Mouse (Mus musculus): ENCODE results near the gene 2310079G19Rik. TPM values are rescaled to one million over a fixed set of nuclear protein-coding genes. Genes with fewer than 3 reads are reported as not detected.

Gene 2310079G19Rik
- polyA plus RNA-seq (2016; fragmentation: Nextera tagmentation; extraction: Ambion mirVana) = not detected in 2 replicates

DNA sequence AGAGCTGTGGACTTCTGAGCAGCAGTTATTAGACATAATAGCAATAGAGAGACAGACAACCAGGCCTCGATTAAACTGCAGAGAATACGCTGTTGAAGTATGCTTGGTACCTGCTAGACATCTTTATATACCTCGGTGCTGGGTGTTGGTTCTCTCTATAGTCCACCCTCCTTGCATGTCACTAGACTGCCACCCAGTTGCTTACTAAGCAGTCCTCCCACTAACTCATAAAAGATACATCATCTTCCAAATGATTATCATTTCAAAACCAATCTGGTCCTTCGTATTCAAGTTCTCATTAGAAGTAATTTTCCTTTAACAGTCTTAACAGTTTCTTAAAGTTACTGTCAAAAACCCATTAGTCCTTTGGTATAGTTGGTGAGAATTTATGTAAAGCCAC, at the start of gene 2310079G19Rik:
2310079G19Rik (minus strand) TSS at position 101 of the 400 bp plus-strand sequence.
- no peaks in the 10 kb centered on the region for H3K27me3 ChIP-seq (ENCODE audit: low read depth, poor library complexity, severe bottlenecking)
- 96% methylated on average over 4 of the region's 4 CpGs for WGBS

DNA sequence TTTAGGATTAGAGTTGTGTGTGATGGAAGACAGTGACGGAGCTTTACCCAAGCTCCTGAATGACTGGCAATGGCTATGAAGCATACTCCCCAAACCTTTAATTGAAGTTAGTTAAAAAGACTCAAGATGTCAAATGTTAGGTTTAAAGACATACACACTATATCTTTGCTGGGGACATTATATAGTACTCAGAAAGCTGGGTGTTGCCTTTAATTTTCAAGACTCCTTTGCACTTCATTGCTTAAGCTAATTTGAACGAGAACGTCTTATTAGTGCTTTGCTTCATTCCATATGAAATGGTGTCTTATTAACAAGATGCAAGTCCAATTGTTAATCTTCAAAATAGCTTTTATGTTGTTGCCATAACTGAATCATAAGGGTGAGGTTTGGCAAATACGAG, 44.1 kb upstream of the 2310079G19Rik start, which contains the start of gene Krtap27-1:
Krtap27-1 (minus strand) TSS at position 101 of the 400 bp plus-strand sequence.
- Histone ChIP-seq H3K27me3 (ENCODE audit: low read depth, poor library complexity, severe bottlenecking) (no peaks in the 10 kb centered on the region), H3K36me3 (no peaks in the 10 kb centered on the region), H3K4me1 (no peaks in the 10 kb centered on the region), H3K4me3 (no peak within 1 kb of the TSS), H3K27ac (no peak within 1 kb of the TSS), H3K9me3 (replicated peaks) (no peaks in the 10 kb centered on the region)
- WGBS = 85% methylated on average over 4 of the region's 4 CpGs
- no peak for DNase-seq (ENCODE audit: low spot score)

More for the DNA sequence above, at the start of gene 2310079G19Rik:
- Histone ChIP-seq H3K36me3 (no peaks in the 10 kb centered on the region), H3K9me3 (replicated peaks) (no peaks in the 10 kb centered on the region), H3K27ac (no peak within 1 kb of the TSS), H3K4me3 (no peak within 1 kb of the TSS), H3K4me1 (no peaks in the 10 kb centered on the region)
- DNase-seq (ENCODE audit: low spot score) = no peak

DNA sequence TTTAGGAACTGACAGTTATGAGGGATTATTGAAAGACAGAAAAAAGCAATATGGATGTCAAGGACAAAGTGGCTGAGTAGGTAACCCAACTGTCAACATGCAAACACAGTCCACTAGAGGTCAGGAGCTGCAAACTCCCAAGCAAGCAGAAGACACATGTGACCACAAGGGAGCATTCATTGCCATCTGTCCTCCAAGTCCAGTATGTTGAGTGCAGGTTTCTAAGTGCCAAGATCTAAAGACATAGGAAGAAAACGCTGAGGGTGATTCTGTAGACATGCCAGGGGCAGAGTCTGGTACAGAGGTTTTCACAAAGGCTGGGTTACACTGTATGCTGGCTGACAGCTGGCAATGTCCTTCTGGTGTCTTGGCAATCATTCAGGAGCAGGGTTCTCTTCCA, 30.0 kb upstream of the 2310079G19Rik start:
- Histone ChIP-seq H3K4me1 (no peaks in the 10 kb centered on the region), H3K9me3 (replicated peaks) (no peaks in the 10 kb centered on the region), H3K27ac (no peak overlapping the region), H3K27me3 (ENCODE audit: low read depth, poor library complexity, severe bottlenecking) (no peaks in the 10 kb centered on the region), H3K4me3 (no peak overlapping the region), H3K36me3 (no peaks in the 10 kb centered on the region)
- no peak for DNase-seq (ENCODE audit: low spot score)
- WGBS = 64% methylated on average over 1 of the region's 1 CpGs

DNA sequence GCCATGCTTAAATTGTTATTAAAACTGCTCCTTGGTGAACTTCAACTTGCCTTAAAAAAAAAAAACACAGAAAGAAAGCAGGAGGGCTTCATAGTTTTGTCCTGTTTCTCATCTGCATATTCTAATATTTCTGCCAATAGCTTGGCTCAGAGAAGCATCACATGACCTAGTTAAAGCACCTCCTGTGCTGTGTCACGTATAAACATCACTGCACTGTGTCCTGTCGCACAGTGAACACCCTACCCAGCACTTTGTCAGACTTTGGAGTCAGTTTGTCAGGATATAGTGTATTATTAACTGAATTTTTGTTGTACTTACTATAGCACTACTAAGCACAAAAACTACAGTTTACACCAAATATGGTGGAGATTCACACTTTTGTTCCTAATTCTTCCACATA, 24.5 kb upstream of the 2310079G19Rik start:
- H3K27ac ChIP-seq = no peak overlapping the region
- no peaks in the 10 kb centered on the region for H3K27me3 ChIP-seq (ENCODE audit: low read depth, poor library complexity, severe bottlenecking)
- no peaks in the 10 kb centered on the region for H3K4me1 ChIP-seq
- H3K4me3 ChIP-seq = no peak overlapping the region
- WGBS = 82% methylated on average over 2 of the region's 2 CpGs
- H3K36me3 ChIP-seq = no peaks in the 10 kb centered on the region
- H3K9me3 ChIP-seq (replicated peaks) = no peaks in the 10 kb centered on the region
- no peak for DNase-seq (ENCODE audit: low spot score)

DNA sequence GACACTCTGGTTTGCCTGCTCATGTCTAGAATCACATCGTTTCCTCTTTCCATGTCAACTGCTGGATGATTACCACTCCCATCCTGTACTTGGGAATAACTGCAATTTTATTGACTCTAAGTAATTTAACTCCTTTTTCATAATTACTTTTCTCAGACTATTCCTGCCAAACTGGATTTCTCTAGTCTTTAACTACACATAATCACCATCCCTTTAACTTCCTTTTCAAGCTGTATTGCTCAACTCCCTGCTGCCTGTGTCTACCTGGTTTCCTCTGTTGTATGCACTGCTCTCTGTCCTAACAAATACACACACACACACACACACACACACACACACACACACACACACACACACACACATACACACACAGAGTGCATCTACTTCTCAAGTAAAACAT, 23.6 kb upstream of the 2310079G19Rik start:
- no peaks in the 10 kb centered on the region for H3K4me1 ChIP-seq
- H3K36me3 ChIP-seq = no peaks in the 10 kb centered on the region
- H3K27ac ChIP-seq = no peak overlapping the region
- H3K9me3 ChIP-seq (replicated peaks) = no peaks in the 10 kb centered on the region
- DNase-seq (ENCODE audit: low spot score) = no peak
- no peak overlapping the region for H3K4me3 ChIP-seq
- no peaks in the 10 kb centered on the region for H3K27me3 ChIP-seq (ENCODE audit: low read depth, poor library complexity, severe bottlenecking)
- 88% methylated on average over 1 of the region's 1 CpGs for WGBS

DNA sequence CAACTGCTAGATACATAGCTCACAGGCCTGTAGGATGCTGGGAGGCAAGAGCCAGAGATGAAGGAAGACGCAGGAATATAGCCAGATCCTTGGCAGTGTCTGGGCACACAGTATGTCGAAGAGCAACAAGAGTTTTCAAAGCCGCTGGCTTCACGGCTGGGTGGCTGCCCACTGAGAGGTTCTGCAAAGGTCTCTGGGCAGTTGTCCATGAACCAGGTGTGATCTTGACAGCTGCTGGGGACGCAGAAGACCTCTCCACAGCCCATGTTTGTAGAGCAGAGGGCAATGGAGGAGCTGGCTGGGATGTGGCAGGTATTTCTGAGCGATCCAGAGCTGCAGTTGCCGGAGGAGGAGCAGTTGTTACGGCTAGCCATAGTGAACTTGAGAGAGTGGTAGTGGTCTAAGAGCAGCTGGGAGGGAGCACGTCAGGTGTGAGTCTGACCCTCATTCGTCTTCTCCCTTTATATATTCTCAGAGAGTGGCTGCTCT, 19.9 kb upstream of the 2310079G19Rik start, which contains the start of gene Krtap26-1:
Krtap26-1 (minus strand) TSS at position 439 of the 489 bp plus-strand sequence.
- Histone ChIP-seq H3K4me1 (no peaks in the 10 kb centered on the region), H3K27ac (no peak within 1 kb of the TSS), H3K36me3 (no peaks in the 10 kb centered on the region), H3K9me3 (replicated peaks) (no peaks in the 10 kb centered on the region), H3K4me3 (no peak within 1 kb of the TSS), H3K27me3 (ENCODE audit: low read depth, poor library complexity, severe bottlenecking) (no peaks in the 10 kb centered on the region)
- DNase-seq (ENCODE audit: low spot score) = no peak
- 86% methylated on average over 10 of the region's 10 CpGs for WGBS

DNA sequence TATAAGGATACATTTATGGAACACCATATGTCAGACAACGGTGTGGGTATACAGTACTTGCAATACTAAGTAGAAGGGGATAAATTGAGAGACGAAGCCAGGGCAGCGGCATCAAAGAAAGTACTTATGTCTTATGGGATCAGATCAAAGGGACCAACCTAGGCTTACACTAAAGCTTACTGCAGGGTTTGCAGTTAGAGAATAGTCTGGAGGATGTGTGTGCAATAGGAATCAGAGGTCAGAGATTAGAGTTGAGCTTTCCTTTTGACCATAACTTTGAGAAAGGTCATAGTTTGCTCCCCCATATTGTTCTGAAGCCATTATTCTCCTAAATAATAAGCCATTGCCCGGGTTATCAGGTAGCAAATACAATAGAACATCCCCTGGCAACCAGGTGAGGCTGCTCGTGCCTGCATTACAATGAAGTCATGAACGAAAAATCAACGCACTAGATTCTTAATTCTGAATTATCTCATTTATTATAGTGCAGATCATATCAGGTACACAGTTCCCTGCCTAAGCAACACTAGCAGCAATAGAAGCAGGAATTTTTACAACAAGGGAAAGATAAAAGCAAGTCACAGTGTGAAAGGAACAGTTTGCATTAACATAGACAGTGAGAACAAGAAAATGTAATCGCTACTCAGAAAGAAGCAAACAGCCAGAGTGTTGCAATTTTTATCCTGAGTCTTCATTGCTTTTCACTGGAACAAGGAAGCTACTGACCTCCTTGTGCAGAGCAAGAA, 19.1 kb upstream of the 2310079G19Rik start:
- Histone ChIP-seq H3K4me3 (no peak overlapping the region), H3K36me3 (no peaks in the 10 kb centered on the region), H3K4me1 (no peaks in the 10 kb centered on the region), H3K9me3 (replicated peaks) (no peaks in the 10 kb centered on the region), H3K27ac (no peak overlapping the region), H3K27me3 (ENCODE audit: low read depth, poor library complexity, severe bottlenecking) (no peaks in the 10 kb centered on the region)
- 86% methylated on average over 8 of the region's 8 CpGs for WGBS
- DNase-seq (ENCODE audit: low spot score) = no peak

DNA sequence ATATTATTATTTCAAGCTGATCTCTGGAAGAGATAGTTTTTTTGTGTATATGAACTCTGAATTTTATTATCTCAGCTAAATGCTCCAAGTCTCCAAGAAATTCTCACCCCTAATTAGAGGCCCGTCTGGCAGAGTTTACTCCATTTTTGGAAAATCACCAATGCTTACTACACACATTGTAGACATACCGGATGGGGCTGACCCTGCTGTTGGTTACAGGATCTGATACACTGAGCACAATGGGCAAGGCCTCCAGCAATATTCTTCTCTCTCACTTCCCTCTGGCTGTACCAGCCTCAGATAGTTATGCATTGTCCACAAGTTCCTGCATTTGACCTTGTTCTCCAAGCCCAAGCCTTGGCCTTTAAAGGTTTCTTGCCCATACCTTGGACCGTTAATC, 12.6 kb upstream of the 2310079G19Rik start:
- 95% methylated on average over 3 of the region's 3 CpGs for WGBS
- no peaks in the 10 kb centered on the region for H3K27me3 ChIP-seq (ENCODE audit: low read depth, poor library complexity, severe bottlenecking)
- DNase-seq (ENCODE audit: low spot score) = no peak
- H3K36me3 ChIP-seq = no peaks in the 10 kb centered on the region
- no peak overlapping the region for H3K27ac ChIP-seq
- no peaks in the 10 kb centered on the region for H3K9me3 ChIP-seq (replicated peaks)
- no peak overlapping the region for H3K4me3 ChIP-seq
- peaks cover 3% of the 10 kb centered on the region; the same call in 1 of the 2 replicates for H3K4me1 ChIP-seq

DNA sequence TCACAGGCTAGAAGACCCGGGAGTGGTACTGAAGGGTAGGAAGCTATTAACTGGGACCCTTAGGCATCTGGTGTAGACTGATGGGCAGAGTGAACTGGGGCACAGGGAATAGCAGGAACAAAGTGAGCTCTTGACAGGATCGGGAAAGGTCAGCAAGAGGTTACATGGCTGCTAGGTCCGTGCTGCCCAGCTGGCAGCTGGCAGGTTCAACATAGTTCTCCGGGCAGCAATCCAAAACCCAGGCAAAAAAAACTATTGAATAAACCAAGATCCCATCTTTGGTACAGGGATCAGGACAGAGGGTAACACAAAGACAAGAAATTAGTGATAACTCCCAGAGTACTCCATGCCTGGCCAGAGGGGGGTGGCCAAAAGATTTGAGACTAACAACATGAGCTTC, 7.7 kb upstream of the 2310079G19Rik start:
- no peaks in the 10 kb centered on the region for H3K27me3 ChIP-seq (ENCODE audit: low read depth, poor library complexity, severe bottlenecking)
- no peak for DNase-seq (ENCODE audit: low spot score)

DNA sequence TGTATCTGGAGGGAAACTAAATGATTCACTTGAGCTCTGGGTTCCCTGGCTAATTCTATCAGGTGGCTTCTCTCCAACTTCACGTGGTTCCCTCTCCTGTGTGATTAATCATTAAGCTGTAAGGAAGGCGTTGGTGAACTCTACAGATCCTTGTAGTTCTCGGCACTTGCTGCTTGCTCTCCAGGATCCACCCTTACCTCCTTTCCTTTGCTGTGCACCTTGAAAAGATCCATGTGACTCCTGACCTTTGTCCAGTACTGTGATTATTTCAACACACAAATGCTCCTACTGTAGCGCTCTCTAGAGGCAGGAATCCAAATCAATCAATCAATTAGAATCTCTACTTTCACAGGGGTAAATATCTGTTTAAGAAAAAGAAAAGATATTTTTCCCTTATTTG, 4.0 kb upstream of the 2310079G19Rik start:
- WGBS = 74% methylated on average over 4 of the region's 4 CpGs
- DNase-seq (ENCODE audit: low spot score) = no peak
- Histone ChIP-seq H3K27me3 (ENCODE audit: low read depth, poor library complexity, severe bottlenecking) (no peaks in the 10 kb centered on the region), H3K9me3 (replicated peaks) (no peaks in the 10 kb centered on the region), H3K36me3 (no peaks in the 10 kb centered on the region), H3K27ac (no peak overlapping the region), H3K4me1 (peaks cover 5% of the 10 kb centered on the region; the same call in 1 of the 2 replicates), H3K4me3 (no peak overlapping the region)

More for the DNA sequence above, 7.7 kb upstream of the 2310079G19Rik start:
- H3K4me1 ChIP-seq = peaks cover 5% of the 10 kb centered on the region; the same call in 1 of the 2 replicates
- no peaks in the 10 kb centered on the region for H3K36me3 ChIP-seq
- no peak overlapping the region for H3K4me3 ChIP-seq
- no peak overlapping the region for H3K27ac ChIP-seq
- WGBS = 30% methylated on average over 4 of the region's 4 CpGs
- no peaks in the 10 kb centered on the region for H3K9me3 ChIP-seq (replicated peaks)

DNA sequence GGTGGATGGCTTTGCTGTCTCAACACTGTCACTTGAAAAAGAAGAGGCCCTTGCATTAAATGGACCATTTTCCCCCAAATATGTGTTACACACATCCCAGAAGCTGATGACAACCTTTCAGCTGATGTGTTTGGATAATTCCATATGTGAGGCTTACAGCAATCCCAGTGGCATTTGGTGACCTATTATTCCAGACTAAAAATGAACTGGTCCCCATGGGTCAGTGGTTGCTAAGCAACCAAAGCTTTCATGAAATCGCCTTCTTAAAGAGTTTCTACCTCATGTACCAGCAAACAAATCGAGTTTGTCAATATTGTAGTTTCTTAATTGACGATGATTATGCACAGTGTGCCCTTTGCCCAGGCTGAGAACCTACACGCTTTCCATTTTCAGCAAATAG, 14.8 kb downstream of the 2310079G19Rik start:
- no peaks in the 10 kb centered on the region for H3K27me3 ChIP-seq (ENCODE audit: low read depth, poor library complexity, severe bottlenecking)
- H3K4me3 ChIP-seq = no peak overlapping the region
- peaks cover 3% of the 10 kb centered on the region; the same call in 1 of the 2 replicates for H3K4me1 ChIP-seq
- no peak overlapping the region for H3K27ac ChIP-seq
- no peak for DNase-seq (ENCODE audit: low spot score)
- H3K36me3 ChIP-seq = no peaks in the 10 kb centered on the region
- no peaks in the 10 kb centered on the region for H3K9me3 ChIP-seq (replicated peaks)
- 86% methylated on average over 4 of the region's 4 CpGs for WGBS

DNA sequence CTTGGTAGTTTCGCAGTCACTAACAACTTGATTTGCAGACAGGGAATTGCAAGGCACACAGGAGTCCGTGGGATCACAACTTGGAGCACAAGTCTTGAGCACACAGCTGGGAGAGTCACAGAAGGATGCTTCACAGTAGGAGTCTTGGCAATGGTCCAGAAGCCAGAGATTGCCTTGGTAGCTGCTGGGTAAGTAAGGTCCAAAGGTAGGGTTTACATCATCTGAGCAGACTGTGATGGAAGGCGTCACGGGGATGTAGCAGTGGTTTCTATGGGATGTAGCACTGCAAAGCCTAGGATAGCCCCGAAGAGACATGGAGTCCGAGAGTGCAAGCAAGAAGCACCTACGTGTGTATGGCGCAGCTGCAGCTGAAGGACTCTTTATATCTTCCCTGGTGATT, 15.5 kb downstream of the 2310079G19Rik start, which contains the start of gene Krtap24-1:
Krtap24-1 (minus strand) TSS at position 358 of the 400 bp plus-strand sequence.
- H3K27me3 ChIP-seq (ENCODE audit: low read depth, poor library complexity, severe bottlenecking) = no peaks in the 10 kb centered on the region
- no peaks in the 10 kb centered on the region for H3K36me3 ChIP-seq
- DNase-seq (ENCODE audit: low spot score) = no peak
- peaks cover 3% of the 10 kb centered on the region; the same call in 1 of the 2 replicates for H3K4me1 ChIP-seq
- no peak within 1 kb of the TSS for H3K27ac ChIP-seq
- no peaks in the 10 kb centered on the region for H3K9me3 ChIP-seq (replicated peaks)
- H3K4me3 ChIP-seq = no peak within 1 kb of the TSS
- 94% methylated on average over 8 of the region's 8 CpGs for WGBS

DNA sequence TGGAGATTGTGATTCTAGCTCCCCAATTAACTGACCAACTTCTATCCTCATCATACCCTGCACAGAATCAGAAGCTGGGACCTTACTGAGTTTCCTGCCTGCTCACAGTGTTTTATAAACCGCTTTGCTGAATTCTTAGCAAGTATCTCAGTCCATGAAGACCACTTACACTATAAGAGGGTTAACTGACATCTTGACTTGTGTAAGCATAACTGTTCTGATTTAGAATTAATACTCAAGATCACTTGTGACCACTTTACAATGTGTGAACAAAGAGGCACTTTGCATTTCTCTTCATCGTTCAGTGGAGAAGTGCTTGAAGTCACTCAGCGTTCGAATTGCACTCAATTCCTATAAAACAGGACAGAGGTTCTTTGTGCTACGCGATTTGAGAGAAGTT, 22.9 kb downstream of the 2310079G19Rik start:
- 90% methylated on average over 6 of the region's 6 CpGs for WGBS
- Histone ChIP-seq H3K4me3 (no peak overlapping the region), H3K4me1 (peaks cover 34% of the 10 kb centered on the region), H3K36me3 (no peaks in the 10 kb centered on the region), H3K9me3 (replicated peaks) (no peaks in the 10 kb centered on the region), H3K27me3 (ENCODE audit: low read depth, poor library complexity, severe bottlenecking) (no peaks in the 10 kb centered on the region), H3K27ac (no peak overlapping the region)
- DNase-seq (ENCODE audit: low spot score) = no peak

Data from limb, embryonic 10.5 days (tissue).